Mouse (Mus musculus): Measurements from ENCODE around the gene Lrg1.

GRCm38 (mm10) chr17:56123681-56124340 is 2.0 kb upstream of the Lrg1 start:
- TF ChIP-seq CTCF (IDR thresholded peaks at IDR 0.05; ENCODE audit: extremely low read depth, insufficient read depth, insufficient read length, insufficient replicate concordance) (no peak), POLR2A (IDR thresholded peaks at IDR 0.05; ENCODE audit: low read depth, low read length) (no peak)
